Mouse (Mus musculus) forebrain, embryonic 14.5 days (tissue): ENCODE results near the gene Capza2. TPM values are rescaled to one million over a fixed set of nuclear protein-coding genes. Genes with fewer than 3 reads are reported as not detected.

Source experiments
- polyA plus RNA-seq: library from polyadenylated mRNA; unstranded; fragments of >200 nt; fragmentation: Nextera tagmentation; extraction: Ambion mirVana; gene quantifications from 2 replicates; pipeline ENCODE4 v1.2.1, GENCODE M21; 2014

The Capza2 gene
- polyA plus RNA-seq, 1 experiment from 2014 or later = 276 TPM

Other genes with a start within 250 kb of the Capza2 start
- 0.98 and 1.4 TPM in 2 replicates for gene Met, start 172.4 kb upstream of the Capza2 start, polyA plus RNA-seq
- gene St7, start 56.7 kb downstream of the Capza2 start, polyA plus RNA-seq = 55.2 and 60.3 TPM in 2 replicates